Mouse (Mus musculus) hindbrain, embryonic 16.5 days (tissue): ENCODE measurements around the gene Rabgap1l. TPM values are rescaled to one million over a fixed set of nuclear protein-coding genes. Genes with fewer than 3 reads are reported as not detected.

Experiments
- ATAC-seq: fragments of 200-750 bp; cut with Nextera tagmentation; 2 replicates; pipeline ENCODE4 v1.8.0; 2017; ENCODE audit warnings: moderate TSS enrichment, moderate library complexity
- H3K27ac ChIP-seq: fragments of 300-500 bp; sonication (generic); 2 replicates; pipeline ENCODE4 v1.5.1; 2014; ENCODE audit warnings: low read depth, mild to moderate bottlenecking, control low read depth, low read length, moderate library complexity
- H3K27me3 ChIP-seq: fragments of 300-500 bp; sonication (generic); replicated peaks from 2 replicates; pipeline ENCODE4 v1.6.1; 2014; ENCODE audit warnings: low read length; ENCODE audit not compliant: control insufficient read depth, insufficient read depth
- H3K36me3 ChIP-seq: fragments of 300-500 bp; sonication (generic); 2 replicates; pipeline ENCODE4 v1.6.1; 2014; ENCODE audit warnings: mild to moderate bottlenecking, low read length, moderate library complexity, mixed read lengths; ENCODE audit not compliant: control insufficient read depth, insufficient read depth
- H3K4me1 ChIP-seq: fragments of 300-500 bp; sonication (generic); 2 replicates; pipeline ENCODE4 v1.6.1; 2014; ENCODE audit warnings: low read depth, low read length; ENCODE audit not compliant: control insufficient read depth, insufficient read depth
- H3K4me2 ChIP-seq: fragments of 300-500 bp; sonication (generic); 2 replicates; pipeline ENCODE4 v1.6.1; 2014; ENCODE audit warnings: mild to moderate bottlenecking, low read length, control low read depth, moderate library complexity
- H3K4me3 ChIP-seq: fragments of 300-500 bp; sonication (generic); 2 replicates; pipeline ENCODE4 v1.5.1; 2014; ENCODE audit warnings: mild to moderate bottlenecking, low read length, control low read depth, moderate library complexity
- H3K9ac ChIP-seq: fragments of 300-500 bp; sonication (generic); 2 replicates; pipeline ENCODE4 v1.6.1; 2014; ENCODE audit warnings: low read depth, mild to moderate bottlenecking, control low read depth, low read length, moderate library complexity
- H3K9me3 ChIP-seq: fragments of 300-500 bp; sonication (generic); 2 replicates; pipeline ENCODE4 v1.6.1; 2014; ENCODE audit warnings: mild to moderate bottlenecking, low read length, moderate library complexity; ENCODE audit not compliant: control insufficient read depth
- WGBS: fragments of 180-500 bp; shearing (Covaris S2); extraction: QIAGEN DNeasy Blood & Tissue Kit; methylation state at CpG from one replicate; pipeline ENCODE4 v1.1.7; 2014; 5-methylcytosine and 5-hydroxymethylcytosine counted together
- polyA plus RNA-seq: library from polyadenylated mRNA; unstranded; fragments of >200 nt; fragmentation: Nextera tagmentation; extraction: Ambion mirVana; gene quantifications from 2 replicates; pipeline ENCODE4 v1.2.1, GENCODE M21; 2015

The Rabgap1l gene
- polyA plus RNA-seq, 1 experiment from 2014 or later = 30.0 TPM

GRCm38 (mm10) chr1:160594066-160594465 is 198.9 kb downstream of the Rabgap1l start:
- ATAC-seq = no peak
- WGBS = 82% methylated on average over 4 of the region's 4 CpGs
- H3K9me3 ChIP-seq = no peaks in the 10 kb centered on the region
- no peak overlapping the region for H3K9ac ChIP-seq
- no peaks in the 10 kb centered on the region for H3K36me3 ChIP-seq
- H3K4me2 ChIP-seq = no peak overlapping the region
- no peaks in the 10 kb centered on the region for H3K4me1 ChIP-seq
- H3K4me3 ChIP-seq = no peak overlapping the region
- H3K27me3 ChIP-seq = no peaks in the 10 kb centered on the region
- H3K27ac ChIP-seq = no peak overlapping the region

- no peak for ATAC-seq
- Histone ChIP-seq H3K4me2 (no peak overlapping the region), H3K9me3 (no peaks in the 10 kb centered on the region), H3K4me1 (no peaks in the 10 kb centered on the region), H3K27me3 (no peaks in the 10 kb centered on the region), H3K36me3 (no peaks in the 10 kb centered on the region), H3K9ac (no peak overlapping the region), H3K4me3 (no peak overlapping the region), H3K27ac (no peak overlapping the region)
- 68% methylated on average over 4 of the region's 4 CpGs for WGBS
Observed at GRCm38 (mm10) chr1:160588911-160589590, 204.0 kb downstream of the Rabgap1l start.

GRCm38 (mm10) chr1:160579309-160580233 is 213.4 kb downstream of the Rabgap1l start:
- peak; percentile 83 for ATAC-seq
- Histone ChIP-seq H3K27me3 (no peaks in the 10 kb centered on the region), H3K4me1 (no peaks in the 10 kb centered on the region), H3K36me3 (no peaks in the 10 kb centered on the region), H3K27ac (no peak overlapping the region), H3K9me3 (no peaks in the 10 kb centered on the region), H3K4me2 (peak overlapping the region; percentile 42), H3K4me3 (peak overlapping the region; percentile 31), H3K9ac (peak overlapping the region; percentile 48)
- WGBS = 52% methylated on average over 12 of the region's 12 CpGs

GRCm38 (mm10) chr1:160576124-160576523 is 216.9 kb downstream of the Rabgap1l start:
- 88% methylated on average over 4 of the region's 4 CpGs for WGBS
- H3K4me3 ChIP-seq = no peak overlapping the region
- H3K9ac ChIP-seq = no peak overlapping the region
- no peak for ATAC-seq
- H3K27me3 ChIP-seq = no peaks in the 10 kb centered on the region
- H3K4me2 ChIP-seq = no peak overlapping the region
- H3K36me3 ChIP-seq = no peaks in the 10 kb centered on the region
- no peaks in the 10 kb centered on the region for H3K9me3 ChIP-seq
- no peak overlapping the region for H3K27ac ChIP-seq
- no peaks in the 10 kb centered on the region for H3K4me1 ChIP-seq

GRCm38 (mm10) chr1:160574039-160574438 is 219.0 kb downstream of the Rabgap1l start:
- peak; percentile 20; the same call in 1 of the 2 replicates for ATAC-seq
- Histone ChIP-seq H3K9ac (no peak overlapping the region), H3K27me3 (no peaks in the 10 kb centered on the region), H3K4me3 (no peak overlapping the region), H3K4me2 (no peak overlapping the region), H3K27ac (no peak overlapping the region), H3K4me1 (no peaks in the 10 kb centered on the region), H3K36me3 (no peaks in the 10 kb centered on the region), H3K9me3 (no peaks in the 10 kb centered on the region)
- 72% methylated on average over 4 of the region's 4 CpGs for WGBS

- WGBS = 53% methylated on average over 4 of the region's 4 CpGs
- H3K9ac ChIP-seq = no peak overlapping the region
- no peaks in the 10 kb centered on the region for H3K36me3 ChIP-seq
Observed at GRCm38 (mm10) chr1:160566458-160566857, 226.6 kb downstream of the Rabgap1l start.

GRCm38 (mm10) chr1:160561381-160561780 is 231.6 kb downstream of the Rabgap1l start:
- H3K4me1 ChIP-seq = no peaks in the 10 kb centered on the region
- ATAC-seq = no peak
- no peak overlapping the region for H3K27ac ChIP-seq
- H3K4me3 ChIP-seq = no peak overlapping the region
- H3K4me2 ChIP-seq = no peak overlapping the region
- H3K36me3 ChIP-seq = no peaks in the 10 kb centered on the region
- H3K9ac ChIP-seq = no peak overlapping the region
- 63% methylated on average over 1 of the region's 1 CpGs for WGBS
- no peaks in the 10 kb centered on the region for H3K27me3 ChIP-seq
- H3K9me3 ChIP-seq = no peaks in the 10 kb centered on the region

More at GRCm38 (mm10) chr1:160566458-160566857, 226.6 kb downstream of the Rabgap1l start:
- no peaks in the 10 kb centered on the region for H3K9me3 ChIP-seq
- H3K27me3 ChIP-seq = no peaks in the 10 kb centered on the region
- H3K4me3 ChIP-seq = no peak overlapping the region
- H3K4me1 ChIP-seq = no peaks in the 10 kb centered on the region
- no peak overlapping the region for H3K4me2 ChIP-seq
- no peak overlapping the region for H3K27ac ChIP-seq
- ATAC-seq = no peak

- Histone ChIP-seq H3K9ac (no peak overlapping the region), H3K27me3 (no peaks in the 10 kb centered on the region), H3K27ac (no peak overlapping the region), H3K4me1 (peaks cover 2% of the 10 kb centered on the region; the same call in 1 of the 2 replicates), H3K36me3 (no peaks in the 10 kb centered on the region), H3K9me3 (no peaks in the 10 kb centered on the region), H3K4me2 (no peak overlapping the region), H3K4me3 (no peak overlapping the region)
- ATAC-seq = no peak
- 93% methylated on average over 1 of the region's 1 CpGs for WGBS
Observed at GRCm38 (mm10) chr1:160550636-160551035, 242.4 kb downstream of the Rabgap1l start.
